Mouse (Mus musculus): Measurements from ENCODE around the gene Il22ra1.

- TF ChIP-seq CTCF (IDR thresholded peaks at IDR 0.05; ENCODE audit: extremely low read depth, insufficient read length, insufficient replicate concordance, low read depth, low read length) (no peak), POLR2A (IDR thresholded peaks at IDR 0.05; ENCODE audit: low read depth, low read length) (no peak)
Observed at GRCm38 (mm10) chr4:135706045-135706444, 21.9 kb upstream of the Il22ra1 start.
